Mouse (Mus musculus): ENCODE measurements around the gene Kirrel3. TPM values are rescaled to one million over a fixed set of nuclear protein-coding genes. Genes with fewer than 3 reads are reported as not detected.

Kirrel3 gene
- polyA plus RNA-seq (2012; ENCODE audit: low replicate concordance) = 0.25 and 0.26 TPM in 2 replicates

GRCm38 (mm10) chr9:34485759-34486431 is at the start of gene Kirrel3:
Gene Kirrel3, plus strand, starts transcription at chr9:34485894.

